17 mouse cellular contexts compared by ENCODE assay signal in the genomic region with DNA sequence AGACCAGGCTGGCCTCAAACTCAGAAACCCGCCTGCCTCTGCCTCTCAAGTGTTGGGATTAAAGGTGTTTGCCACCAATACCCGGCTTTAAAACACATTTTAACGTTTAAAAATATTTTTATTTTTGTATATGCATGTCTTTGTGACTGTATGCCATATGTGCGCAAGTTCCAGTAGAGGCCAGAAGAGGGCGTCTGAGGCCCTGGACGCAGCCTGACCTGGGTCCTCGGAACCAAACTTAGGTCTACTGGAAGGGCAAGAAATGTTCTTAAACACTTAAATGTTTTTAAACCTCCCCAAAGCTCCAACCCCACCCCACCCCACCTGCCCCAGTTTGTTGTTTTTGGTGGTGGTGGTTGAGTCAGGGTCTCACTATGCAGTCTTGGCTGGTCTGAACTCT. TPM values are rescaled to one million over a fixed set of nuclear protein-coding genes. Genes with fewer than 3 reads are reported as not detected.
A peak's percentile ranks its signal among the peaks of the same experiment; 100 is the strongest.
DNase-seq lines count a peak whose midpoint lies in the region; ATAC-seq and TF ChIP-seq lines count a peak whose summit lies in the region.
"Had no signal": no experiment of that assay in that cellular context is flagged by ENCODE, and none has a peak within 500 bp of the region (broad histone marks: within the 10 kb centered on the region; RNA-seq: fewer than 3 reads in every experiment).

No protein-coding gene starts in this region.

- in situ Hi-C loops in CH12.LX (cut with MboI; ENCODE audit: low pct_ligation_motif_present, low pct_unique_long_range_greater_than_20kb, low sequenced_read_pairs): loop anchor here (5.0 kb wide), 1 partner anchor 38 kb away; no protein-coding TSS in a partner anchor

- H3K9ac ChIP-seq in forebrain, postnatal 0 days: no peak overlapping the region
- no peak overlapping the region for H3K9ac ChIP-seq in forebrain, embryonic 16.5 days (replicated peaks; ENCODE audit: low read depth, low read length)
- H3K9ac ChIP-seq in liver, adult 2 months (ENCODE audit: low read depth, low read length): no peak overlapping the region
- H3K9ac ChIP-seq in CH12.LX (ENCODE audit: insufficient read depth, low read depth): no peak overlapping the region
- H3K9ac ChIP-seq: forebrain, embryonic 13.5 days; hindbrain, embryonic 14.5 days; liver, embryonic 15.5 days had no signal

- H3K4me1 ChIP-seq in forebrain, postnatal 0 days (ENCODE audit: insufficient read depth): no peaks in the 10 kb centered on the region
- H3K4me1 ChIP-seq in forebrain, embryonic 16.5 days (replicated peaks; ENCODE audit: control insufficient read depth, insufficient read depth, low read length): no peaks in the 10 kb centered on the region
- H3K4me1 ChIP-seq in liver, adult 2 months (ENCODE audit: control insufficient read depth, insufficient read depth, low read length): no peaks in the 10 kb centered on the region
- no peaks in the 10 kb centered on the region for H3K4me1 ChIP-seq in CH12.LX (ENCODE audit: control insufficient read depth in 1 of 2, insufficient read depth in 2 of 2)
- H3K4me1 ChIP-seq: forebrain, embryonic 13.5 days; liver, embryonic 15.5 days had no signal

- no peak for TF ChIP-seq POLR2A in liver, adult 2 months (IDR thresholded peaks at IDR 0.05; ENCODE audit: extremely low read depth, insufficient read depth, low read length)
- TF ChIP-seq POLR2A in CH12.LX (IDR thresholded peaks at IDR 0.05; ENCODE audit: low read depth, low read length): no peak
- TF ChIP-seq POLR2A in brain, embryonic 14.5 days (IDR thresholded peaks at IDR 0.05; ENCODE audit: borderline replicate concordance, extremely low read depth, insufficient read depth, insufficient read length, poor library complexity, severe bottlenecking): no peak

- no peak for ATAC-seq in forebrain, postnatal 0 days
- ATAC-seq in forebrain, embryonic 16.5 days: no peak
- ATAC-seq in megakaryocyte, adult 5-6 weeks (ENCODE audit: poor library complexity, severe bottlenecking): no peak
- ATAC-seq: forebrain, embryonic 13.5 days had no signal

- H3K36me3 ChIP-seq in forebrain, postnatal 0 days (ENCODE audit: insufficient read depth): no peaks in the 10 kb centered on the region
- H3K36me3 ChIP-seq in forebrain, embryonic 16.5 days (ENCODE audit: control insufficient read depth, insufficient read depth): no peaks in the 10 kb centered on the region
- no peaks in the 10 kb centered on the region for H3K36me3 ChIP-seq in liver, adult 2 months (ENCODE audit: control insufficient read depth, insufficient read depth, low read length)
- no peaks in the 10 kb centered on the region for H3K36me3 ChIP-seq in CH12.LX (replicated peaks in 1 of 2; ENCODE audit: control insufficient read depth in 1 of 2, insufficient read depth in 1 of 2, low read length in 1 of 2)
- H3K36me3 ChIP-seq: liver, embryonic 15.5 days had no signal

- no peak overlapping the region for H3K4me3 ChIP-seq in forebrain, postnatal 0 days (ENCODE audit: low read depth, low read length)
- no peak overlapping the region for H3K4me3 ChIP-seq in forebrain, embryonic 16.5 days (replicated peaks; ENCODE audit: low read length)
- H3K4me3 ChIP-seq in liver, adult 2 months (ENCODE audit: insufficient read depth, low read depth, low read length): no peak overlapping the region
- H3K4me3 ChIP-seq in CH12.LX (replicated peaks in 1 of 3; ENCODE audit: low read depth in 2 of 3, low read length in 2 of 3, poor library complexity in 1 of 3): no peak overlapping the region
- H3K4me3 ChIP-seq: forebrain, embryonic 13.5 days; liver, embryonic 15.5 days had no signal

- peak; percentile 35 for TF ChIP-seq CTCF in forebrain, postnatal 0 days (IDR thresholded peaks at IDR 0.05; ENCODE audit: low read depth)
- TF ChIP-seq CTCF in liver, adult 2 months (IDR thresholded peaks at IDR 0.05; ENCODE audit: low read depth, low read length): peak; percentile 48
- TF ChIP-seq CTCF in CH12.LX (conservative IDR thresholded peaks at IDR 0.05 in 1 of 2, IDR thresholded peaks at IDR 0.05 in 1 of 2; ENCODE audit: low read depth in 2 of 2, low read length in 2 of 2): peak; percentile 60 to 83
- peak; percentile 50; the same call in 1 of the 2 replicates for TF ChIP-seq CTCF in brain, embryonic 14.5 days (IDR thresholded peaks at IDR 0.05; ENCODE audit: borderline replicate concordance, extremely low read depth, insufficient read depth, insufficient read length)

- WGBS in forebrain, postnatal 0 days: 47% methylated on average over 7 of the region's 7 CpGs
- WGBS in forebrain, embryonic 16.5 days: 36% methylated on average over 7 of the region's 7 CpGs
- 38% methylated on average over 7 of the region's 7 CpGs for WGBS in liver, adult 2 months

- no peak overlapping the region for H3K27ac ChIP-seq in forebrain, postnatal 0 days (ENCODE audit: low read depth, low read length)
- H3K27ac ChIP-seq in forebrain, embryonic 16.5 days (ENCODE audit: low read length): no peak overlapping the region
- no peak overlapping the region for H3K27ac ChIP-seq in liver, adult 2 months (replicated peaks; ENCODE audit: insufficient read depth, low read depth, low read length)
- H3K27ac ChIP-seq in CH12.LX (ENCODE audit: insufficient read depth, low read depth): no peak overlapping the region
- H3K27ac ChIP-seq: forebrain, embryonic 13.5 days; hindbrain, embryonic 14.5 days; liver, embryonic 15.5 days had no signal

- no peaks in the 10 kb centered on the region for H3K79me2 ChIP-seq in liver, adult 2 months (ENCODE audit: control insufficient read depth, insufficient read depth, low read length)
- H3K79me2 ChIP-seq in CH12.LX (replicated peaks; ENCODE audit: control insufficient read depth, extremely low read depth, insufficient read depth, poor library complexity, severe bottlenecking): no peaks in the 10 kb centered on the region

- no peak overlapping the region for H3K4me2 ChIP-seq in forebrain, postnatal 0 days (ENCODE audit: low read depth)
- no peak overlapping the region for H3K4me2 ChIP-seq in forebrain, embryonic 16.5 days (ENCODE audit: low read length)
- no peak overlapping the region for H3K4me2 ChIP-seq in CH12.LX (ENCODE audit: insufficient read depth, low read depth, poor library complexity, severe bottlenecking)
- H3K4me2 ChIP-seq: forebrain, embryonic 13.5 days; hindbrain, embryonic 14.5 days; liver, embryonic 15.5 days had no signal

- dilution Hi-C loops in CH12.LX (cut with MboI; ENCODE audit: extremely low pct_ligation_motif_present, extremely low pct_unique_long_range_greater_than_20kb, low sequenced_read_pairs): no loop called here

- H3K27me3 ChIP-seq in forebrain, postnatal 0 days (ENCODE audit: insufficient read depth, low read length): no peaks in the 10 kb centered on the region
- H3K27me3 ChIP-seq in forebrain, embryonic 16.5 days (replicated peaks; ENCODE audit: control insufficient read depth, insufficient read depth, low read length): no peaks in the 10 kb centered on the region
- H3K27me3 ChIP-seq in liver, adult 2 months (ENCODE audit: control insufficient read depth, insufficient read depth, low read length): no peaks in the 10 kb centered on the region
- peaks cover 2% of the 10 kb centered on the region for H3K27me3 ChIP-seq in CH12.LX (replicated peaks)
- H3K27me3 ChIP-seq: forebrain, embryonic 13.5 days had no signal

- no peaks in the 10 kb centered on the region for H3K9me3 ChIP-seq in forebrain, postnatal 0 days (ENCODE audit: low read length)
- no peaks in the 10 kb centered on the region for H3K9me3 ChIP-seq in forebrain, embryonic 16.5 days (ENCODE audit: control insufficient read depth, low read length)
- H3K9me3 ChIP-seq in CH12.LX (replicated peaks; ENCODE audit: low read length): no peaks in the 10 kb centered on the region
- H3K9me3 ChIP-seq: forebrain, embryonic 13.5 days; liver, embryonic 15.5 days had no signal

- no peak for DNase-seq in forebrain, postnatal 0 days
- DNase-seq in liver, adult 2 months (ENCODE audit: extremely low read depth, low read depth, low spot score): no peak
- no peak for DNase-seq in liver
- DNase-seq in CH12.LX (ENCODE audit: extremely low read depth): peak; percentile 45
- DNase-seq in brain, embryonic 14.5 days (ENCODE audit: low read depth): no peak
- no peak for DNase-seq in spleen, adult 12 weeks (ENCODE audit: low spot score)
- DNase-seq: layer of hippocampus, adult 9-11 months had no signal

- TF ChIP-seq EP300 in CH12.LX (IDR thresholded peaks at IDR 0.05; ENCODE audit: low read length): no peak

- peak; percentile 76 for TF ChIP-seq RAD21 in CH12.LX (IDR thresholded peaks at IDR 0.05; ENCODE audit: low read depth, low read length)

RNA-seq across cellular contexts. Expression of a gene that starts 14.2 kb away (rescaled TPM):
- total RNA-seq in forebrain, postnatal 0 days (2014; rRNA removed): not detected in 2 replicates
- polyA plus RNA-seq in forebrain, postnatal 0 days (2015; fragmentation: Nextera tagmentation; extraction: Ambion mirVana): not detected in 2 replicates
- polyA plus RNA-seq in forebrain, embryonic 16.5 days (2015; fragmentation: Nextera tagmentation; extraction: Ambion mirVana): not detected in 2 replicates
- not detected in 2 replicates for total RNA-seq in liver, adult 2 months (2014; rRNA removed)
- polyA plus RNA-seq in liver, adult 2 months (2012; rRNA removed): not detected in 2 replicates
- total RNA-seq in CH12.LX (2012; rRNA removed): not detected in 2 replicates
- total RNA-seq in CH12.LX (2014; rRNA removed): not detected in 2 replicates
- polyA plus RNA-seq in CH12.LX (2012; ENCODE audit: insufficient read length, low read depth): not detected in 2 replicates
- not detected in 2 replicates for polyA plus RNA-seq in brain, embryonic 14.5 days (2012; rRNA removed)
- not detected in 2 replicates for total RNA-seq in megakaryocyte, adult 5-6 weeks (2015)
- total RNA-seq in megakaryocyte, adult 5-6 weeks (2017): not detected in 2 replicates
- total RNA-seq: adrenal gland, postnatal 4 days; common myeloid progenitor, adult 5-6 weeks; heart, adult 8-10 months; monocyte, adult 5-6 weeks had no signal
- polyA plus RNA-seq: forebrain, embryonic 13.5 days; hindbrain, embryonic 14.5 days; liver, embryonic 15.5 days; stomach, embryonic 16.5 days had no signal

RNA-seq across cellular contexts. Expression of a gene that starts 21.9 kb away (rescaled TPM):
- 0.15 and 0.33 TPM in 2 replicates for total RNA-seq in forebrain, postnatal 0 days (2014; rRNA removed)
- polyA plus RNA-seq in forebrain, postnatal 0 days (2015; fragmentation: Nextera tagmentation; extraction: Ambion mirVana): 0.19 TPM in 2 replicates
- polyA plus RNA-seq in forebrain, embryonic 16.5 days (2015; fragmentation: Nextera tagmentation; extraction: Ambion mirVana): 0.23 and 0.26 TPM in 2 replicates
- total RNA-seq in liver, adult 2 months (2014; rRNA removed): not detected in 2 replicates
- polyA plus RNA-seq in liver, adult 2 months (2012; rRNA removed): 0.02 TPM in 1 of 2 replicates, not detected in the other
- not detected in 2 replicates for total RNA-seq in CH12.LX (2012; rRNA removed)
- not detected in 2 replicates for total RNA-seq in CH12.LX (2014; rRNA removed)
- polyA plus RNA-seq in CH12.LX (2012; ENCODE audit: insufficient read length, low read depth): not detected in 2 replicates
- polyA plus RNA-seq in brain, embryonic 14.5 days (2012; rRNA removed): 0.33 and 0.42 TPM in 2 replicates
- total RNA-seq in megakaryocyte, adult 5-6 weeks (2015): not detected in 2 replicates
- not detected in 2 replicates for total RNA-seq in megakaryocyte, adult 5-6 weeks (2017)
- total RNA-seq: adrenal gland, postnatal 4 days; common myeloid progenitor, adult 5-6 weeks; heart, adult 8-10 months; monocyte, adult 5-6 weeks had no signal
- polyA plus RNA-seq: liver, embryonic 15.5 days had no signal

RNA-seq across cellular contexts. Expression of a gene that starts 32.0 kb away (rescaled TPM):
- total RNA-seq in forebrain, postnatal 0 days (2014; rRNA removed): 1.9 and 5.1 TPM in 2 replicates
- polyA plus RNA-seq in forebrain, postnatal 0 days (2015; fragmentation: Nextera tagmentation; extraction: Ambion mirVana): 0.42 and 0.44 TPM in 2 replicates
- 0.47 and 0.68 TPM in 2 replicates for polyA plus RNA-seq in forebrain, embryonic 16.5 days (2015; fragmentation: Nextera tagmentation; extraction: Ambion mirVana)
- 1.3 and 1.4 TPM in 2 replicates for total RNA-seq in liver, adult 2 months (2014; rRNA removed)
- polyA plus RNA-seq in liver, adult 2 months (2012; rRNA removed): 2.4 and 3.0 TPM in 2 replicates
- total RNA-seq in CH12.LX (2012; rRNA removed) (0.04 TPM in 1 of 2 replicates, not detected in the other), CH12.LX (2014; rRNA removed) (not detected in 2 replicates)
- 0.14 and 0.17 TPM in 2 replicates for polyA plus RNA-seq in CH12.LX (2012; ENCODE audit: insufficient read length, low read depth)
- polyA plus RNA-seq in brain, embryonic 14.5 days (2012; rRNA removed): 5.9 and 8.9 TPM in 2 replicates
- total RNA-seq in megakaryocyte, adult 5-6 weeks (2015): 0.04 TPM in 1 of 2 replicates, not detected in the other
- total RNA-seq in megakaryocyte, adult 5-6 weeks (2017): 0.04 TPM in 1 of 2 replicates, not detected in the other
